Mouse (Mus musculus) MEL (cell line): ENCODE results near the gene Pom121l2. TPM values are rescaled to one million over a fixed set of nuclear protein-coding genes. Genes with fewer than 3 reads are reported as not detected.

ENCODE experiments used
- DNase-seq: peaks from one replicate; pipeline ENCODE4 v3.0.0; 2011; ENCODE audit warnings: low read depth, low spot score
- H3K27ac ChIP-seq: 2 replicates; pipeline ENCODE4 v1.5.1; 2012; ENCODE audit warnings: low read depth, mild to moderate bottlenecking, control low read depth, low read length, moderate library complexity; ENCODE audit not compliant: control insufficient read depth
- H3K27me3 ChIP-seq, 2 experiments: fragments of 150-350 bp in 1 of 2; sonication (generic) in 1 of 2; 2 replicates each; pipeline ENCODE4 v1.6.1; 2012; ENCODE audit warnings: low read length in 2 of 2, mild to moderate bottlenecking in 2 of 2, improper control_type of control experiment in 1 of 2, moderate library complexity in 1 of 2; ENCODE audit not compliant: insufficient read depth in 2 of 2, control insufficient read depth in 1 of 2
- H3K36me3 ChIP-seq, 2 experiments: 2 replicates each; pipeline ENCODE4 v1.6.1; 2012 to 2014; ENCODE audit warnings: low read length in 2 of 2, improper control_type of control experiment in 1 of 2, inconsistent platforms in 1 of 2, mild to moderate bottlenecking in 1 of 2; ENCODE audit not compliant: insufficient read depth in 2 of 2, control insufficient read depth in 1 of 2
- H3K4me1 ChIP-seq, 2 experiments: fragments of 150-350 bp in 1 of 2; sonication (generic) in 1 of 2; 2 replicates each; pipeline ENCODE4 v1.6.1; 2012; ENCODE audit warnings: low read length in 2 of 2, improper control_type of control experiment in 1 of 2, mild to moderate bottlenecking in 1 of 2; ENCODE audit not compliant: insufficient read depth in 2 of 2, control insufficient read depth in 1 of 2
- H3K4me3 ChIP-seq, 2 experiments: fragments of 150-350 bp in 1 of 2; sonication (generic) in 1 of 2; 2 replicates each; pipeline ENCODE4 v1.5.1; 2012; ENCODE audit warnings: low read depth in 2 of 2, low read length in 2 of 2, mild to moderate bottlenecking in 2 of 2, moderate library complexity in 2 of 2, control low read depth in 1 of 2, improper control_type of control experiment in 1 of 2; ENCODE audit not compliant: control insufficient read depth in 1 of 2, insufficient read depth in 1 of 2
- H3K79me2 ChIP-seq: 2 replicates; pipeline ENCODE4 v1.6.1; 2012; ENCODE audit warnings: mild to moderate bottlenecking, low read length, moderate library complexity; ENCODE audit not compliant: control insufficient read depth, poor library complexity, insufficient read depth
- H3K9ac ChIP-seq: 2 replicates; pipeline ENCODE4 v1.6.1; 2012; ENCODE audit warnings: low read depth, mild to moderate bottlenecking, control low read depth, low read length, moderate library complexity; ENCODE audit not compliant: control insufficient read depth, poor library complexity, severe bottlenecking
- H3K9me3 ChIP-seq: fragments of 150-350 bp; sonication (generic); replicated peaks from 2 replicates; pipeline ENCODE4 v1.6.1; 2012; ENCODE audit warnings: mild to moderate bottlenecking, low read length, improper control_type of control experiment, moderate library complexity; ENCODE audit not compliant: insufficient read depth
- BHLHE40 ChIP-seq: IDR thresholded peaks from 2 replicates; pipeline ENCODE4 v1.6.1; 2012; ENCODE audit warnings: low read depth, mild to moderate bottlenecking, inconsistent platforms, low read length, improper control_type of control experiment, borderline replicate concordance
- ELF1 ChIP-seq: IDR thresholded peaks from 2 replicates; pipeline ENCODE4 v1.6.1; 2014; ENCODE audit warnings: low read depth, mild to moderate bottlenecking, inconsistent platforms, low read length, improper control_type of control experiment, moderate library complexity
- EP300 ChIP-seq, 2 experiments: IDR thresholded peaks; 2 replicates each; pipeline ENCODE4 v1.6.1; 2011; ENCODE audit warnings: improper control_type of control experiment in 2 of 2, low read length in 2 of 2, low read depth in 1 of 2, mild to moderate bottlenecking in 1 of 2
- ETS1 ChIP-seq: IDR thresholded peaks from 2 replicates; pipeline ENCODE4 v1.6.1; 2012; ENCODE audit warnings: low read depth, mild to moderate bottlenecking, inconsistent platforms, low read length, improper control_type of control experiment, moderate library complexity
- GABPA ChIP-seq: IDR thresholded peaks from 2 replicates; pipeline ENCODE4 v1.6.1; 2012; ENCODE audit warnings: low read depth, mild to moderate bottlenecking, inconsistent platforms, low read length, improper control_type of control experiment, moderate library complexity
- GATA1 ChIP-seq: IDR thresholded peaks from 2 replicates; pipeline ENCODE4 v1.6.1; 2011; ENCODE audit warnings: low read depth, low read length, improper control_type of control experiment
- HCFC1 ChIP-seq: IDR thresholded peaks from 2 replicates; pipeline ENCODE4 v1.6.1; 2012; ENCODE audit warnings: low read depth, mild to moderate bottlenecking, inconsistent platforms, low read length, improper control_type of control experiment, moderate library complexity
- MAFK ChIP-seq: IDR thresholded peaks from 2 replicates; pipeline ENCODE4 v1.6.1; 2011; ENCODE audit warnings: low read depth, mild to moderate bottlenecking, low read length, improper control_type of control experiment, borderline replicate concordance
- MAZ ChIP-seq: IDR thresholded peaks from 2 replicates; pipeline ENCODE4 v1.6.1; 2012; ENCODE audit warnings: low read depth, mild to moderate bottlenecking, inconsistent platforms, low read length, improper control_type of control experiment
- MEF2A ChIP-seq: IDR thresholded peaks from 2 replicates; pipeline ENCODE4 v1.6.1; 2014; ENCODE audit warnings: low read depth, mild to moderate bottlenecking, inconsistent platforms, low read length, improper control_type of control experiment; ENCODE audit not compliant: poor library complexity, insufficient replicate concordance, severe bottlenecking; ENCODE audit errors: extremely low read depth
- POLR2A ChIP-seq, 2 experiments: IDR thresholded peaks; 2 replicates each; pipeline ENCODE4 v1.6.1; 2011 to 2012; ENCODE audit warnings: low read length in 2 of 2, mild to moderate bottlenecking in 2 of 2, control low read depth in 1 of 2, improper control_type of control experiment in 1 of 2, low read depth in 1 of 2, moderate library complexity in 1 of 2; ENCODE audit not compliant: control insufficient read depth in 1 of 2, insufficient read depth in 1 of 2, poor library complexity in 1 of 2
- POLR2AphosphoS2 ChIP-seq: IDR thresholded peaks from 2 replicates; pipeline ENCODE4 v1.6.1; 2011; ENCODE audit warnings: low read length, improper control_type of control experiment
- SIN3A ChIP-seq: IDR thresholded peaks from 2 replicates; pipeline ENCODE4 v1.6.1; 2012; ENCODE audit warnings: low read length, improper control_type of control experiment, inconsistent platforms
- TAL1 ChIP-seq: IDR thresholded peaks from 2 replicates; pipeline ENCODE4 v1.6.1; 2012; ENCODE audit warnings: mild to moderate bottlenecking, inconsistent platforms, low read length, moderate library complexity, mixed read lengths
- TBP ChIP-seq: IDR thresholded peaks from 2 replicates; pipeline ENCODE4 v1.8.0; 2011; ENCODE audit warnings: low read depth, low read length, improper control_type of control experiment
- UBTF ChIP-seq: IDR thresholded peaks from 2 replicates; pipeline ENCODE4 v1.6.1; 2012; ENCODE audit warnings: low read depth, mild to moderate bottlenecking, inconsistent platforms, low read length, improper control_type of control experiment, moderate library complexity, borderline replicate concordance; ENCODE audit not compliant: insufficient read depth
- USF1 ChIP-seq: IDR thresholded peaks from 2 replicates; pipeline ENCODE4 v1.6.1; 2014; ENCODE audit warnings: low read depth, mild to moderate bottlenecking, inconsistent platforms, low read length, improper control_type of control experiment, moderate library complexity
- ZC3H11A ChIP-seq: IDR thresholded peaks from 2 replicates; pipeline ENCODE4 v1.6.1; 2012; ENCODE audit warnings: low read depth, mild to moderate bottlenecking, inconsistent platforms, low read length, improper control_type of control experiment
- polyA plus RNA-seq, 2 experiments: library from polyadenylated mRNA; stranded (reverse) in 1 of 2; unstranded in 1 of 2; fragments of >175 nt in 1 of 2; fragments of >200 nt in 1 of 2; gene quantifications; 2 replicates each; pipeline versions ENCODE4 v1.2.1 to v1.2.4; 2012; ENCODE audit warnings: low replicate concordance in 2 of 2, low read depth in 1 of 2; ENCODE audit not compliant: insufficient read length in 2 of 2, insufficient read depth in 1 of 2, missing spikeins in 1 of 2
- total RNA-seq: library from RNA; depleted of rRNA; stranded (reverse); fragments of 300-350 nt; gene quantifications from 2 replicates; pipeline ENCODE4 v1.2.3, GENCODE M21; 2012

Pom121l2 gene
- total and polyA plus RNA-seq, 3 experiments, result not detected

- no peaks in the 10 kb centered on the region; a peak in 1 of 4 replicates for H3K4me1 ChIP-seq
- peak overlapping the region; percentile 55; the same call in 1 of the 2 replicates for H3K9ac ChIP-seq
Observed at GRCm38 (mm10) chr13:21940213-21940612, 40.8 kb upstream of the Pom121l2 start.

GRCm38 (mm10) chr13:21940811-21941321, 40.1 kb upstream of the Pom121l2 start:
- Histone ChIP-seq H3K9me3 (no peaks in the 10 kb centered on the region), H3K9ac (peak overlapping the region; percentile 55), H3K4me3 (peak overlapping the region; percentile 29 to 68), H3K4me1 (no peaks in the 10 kb centered on the region; a peak in 1 of 4 replicates), H3K36me3 (peaks cover 0 to 8% of the 10 kb centered on the region in 2 experiments; a peak in 2 of 4 replicates), H3K27ac (peak overlapping the region; percentile 34), H3K79me2 (no peaks in the 10 kb centered on the region), H3K27me3 (no peaks in the 10 kb centered on the region)
- DNase-seq, result peak; percentile 85
- TF ChIP-seq TBP (peak; percentile 100), ZC3H11A (no peak), GATA1 (peak; percentile 34; the same call in 1 of the 2 replicates)

More at GRCm38 (mm10) chr13:21940213-21940612, 40.8 kb upstream of the Pom121l2 start:
- peaks cover 0 to 8% of the 10 kb centered on the region in 2 experiments; a peak in 2 of 4 replicates for H3K36me3 ChIP-seq
- peak; percentile 92 for DNase-seq
- TF ChIP-seq HCFC1 (no peak), USF1 (no peak), TBP (peak; percentile 100), UBTF (no peak), TAL1 (no peak), POLR2A (IDR thresholded peaks at IDR 0.05; ENCODE audit: control insufficient read depth in 1 of 2, insufficient read depth in 1 of 2, low read depth in 1 of 2, low read length in 2 of 2, poor library complexity in 1 of 2) (no peak), GABPA (no peak), BHLHE40 (no peak), EP300 (IDR thresholded peaks at IDR 0.05; ENCODE audit: low read depth in 1 of 2, low read length in 2 of 2) (no peak)
- TF ChIP-seq, all 39 proteins: peak for 1
- Histone ChIP-seq H3K27ac (peak overlapping the region; percentile 34), H3K79me2 (no peaks in the 10 kb centered on the region), H3K9me3 (no peaks in the 10 kb centered on the region), H3K27me3 (no peaks in the 10 kb centered on the region), H3K4me3 (peak overlapping the region; percentile 11 to 68)

- peak; percentile 66 for DNase-seq
- Histone ChIP-seq H3K27me3 (no peaks in the 10 kb centered on the region), H3K36me3 (peaks cover 0 to 4% of the 10 kb centered on the region in 2 experiments; a peak in 1 of 4 replicates), H3K9me3 (no peaks in the 10 kb centered on the region), H3K4me1 (no peaks in the 10 kb centered on the region; a peak in 1 of 4 replicates), H3K79me2 (no peaks in the 10 kb centered on the region), H3K4me3 (no peak overlapping the region), H3K27ac (no peak overlapping the region), H3K9ac (no peak overlapping the region)
- TF ChIP-seq MAZ (no peak), MAFK (no peak), TBP (peak; percentile 97), POLR2AphosphoS2 (no peak), ETS1 (no peak), SIN3A (no peak), ELF1 (no peak), MEF2A (no peak)
Observed at GRCm38 (mm10) chr13:21943644-21944043, 37.4 kb upstream of the Pom121l2 start.
